Mouse (Mus musculus) intestine, embryonic 14.5 days (tissue): ENCODE results near the gene Rps12. TPM values are rescaled to one million over a fixed set of nuclear protein-coding genes. Genes with fewer than 3 reads are reported as not detected.
"Not testable (repeated sequence)": the region's sequence is repeated elsewhere in the genome, so short reads cannot be mapped to it uniquely, and the experiment has no call there.

Experiments
- ATAC-seq: fragments of 200-750 bp; cut with Nextera tagmentation; replicated peaks from 2 replicates; pipeline ENCODE4 v1.8.0; 2017; ENCODE audit warnings: low read depth, moderate number of reproducible peaks, moderate TSS enrichment, moderate library complexity; ENCODE audit not compliant: low FRiP score, low TSS enrichment
- DNase-seq: peaks from one replicate; pipeline ENCODE4 v3.0.0-alpha.2; 2018; ENCODE audit warnings: low spot score
- H3K27ac ChIP-seq: fragments of 300-500 bp; sonication (generic); 2 replicates; pipeline ENCODE4 v1.5.1; 2014; ENCODE audit warnings: low read depth, mild to moderate bottlenecking, control low read depth
- H3K27me3 ChIP-seq: fragments of 300-500 bp; sonication (generic); replicated peaks from 2 replicates; pipeline ENCODE4 v1.6.1; 2014; ENCODE audit warnings: low read length, control low read depth; ENCODE audit not compliant: control insufficient read depth, insufficient read depth
- H3K36me3 ChIP-seq: fragments of 300-500 bp; sonication (generic); 2 replicates; pipeline ENCODE4 v1.6.1; 2014; ENCODE audit warnings: low read length, control low read depth; ENCODE audit not compliant: control insufficient read depth, insufficient read depth
- H3K4me1 ChIP-seq: fragments of 300-500 bp; sonication (generic); replicated peaks from 2 replicates; pipeline ENCODE4 v1.6.1; 2014; ENCODE audit warnings: low read length, control low read depth, mixed read lengths; ENCODE audit not compliant: control insufficient read depth, insufficient read depth
- H3K4me2 ChIP-seq: fragments of 300-500 bp; sonication (generic); 2 replicates; pipeline ENCODE4 v1.6.1; 2014; ENCODE audit warnings: low read length
- H3K4me3 ChIP-seq: fragments of 300-500 bp; sonication (generic); 2 replicates; pipeline ENCODE4 v1.5.1; 2014; ENCODE audit warnings: low read depth, low read length, control low read depth, mixed read lengths
- H3K9ac ChIP-seq: fragments of 300-500 bp; sonication (generic); 2 replicates; pipeline ENCODE4 v1.6.1; 2014; ENCODE audit warnings: mild to moderate bottlenecking, low read length
- H3K9me3 ChIP-seq: fragments of 300-500 bp; sonication (generic); 2 replicates; pipeline ENCODE4 v1.6.1; 2016; ENCODE audit warnings: low read length, control low read depth; ENCODE audit not compliant: control insufficient read depth
- WGBS: fragments of 180-500 bp; shearing (Covaris S2); extraction: QIAGEN DNeasy Blood & Tissue Kit; methylation state at CpG from one replicate; pipeline ENCODE4 v1.1.7; 2014; 5-methylcytosine and 5-hydroxymethylcytosine counted together
- polyA plus RNA-seq: library from polyadenylated mRNA; unstranded; fragments of >200 nt; fragmentation: Nextera tagmentation; extraction: Ambion mirVana; gene quantifications from 2 replicates; pipeline ENCODE4 v1.2.1, GENCODE M21; 2014

The Rps12 gene
- polyA plus RNA-seq, 1 experiment from 2014 or later: 302 TPM

GRCm38 (mm10) chr10:23795871-23796520 is 8.9 kb upstream of the Rps12 start:
- Histone ChIP-seq H3K36me3 (no peaks in the 10 kb centered on the region), H3K9me3 (no peaks in the 10 kb centered on the region), H3K27me3 (no peaks in the 10 kb centered on the region), H3K27ac (no peak overlapping the region), H3K4me2 (peak overlapping the region; percentile 75), H3K4me3 (peak overlapping the region; percentile 70), H3K4me1 (peaks cover 10% of the 10 kb centered on the region; the same call in 1 of the 2 replicates), H3K9ac (0 out of 2 replicates have a peak overlapping the region, but pooled peaks have one; percentile 81)
- WGBS: 66% methylated on average over 9 of the region's 9 CpGs
- no peak for ATAC-seq
- no peak for DNase-seq

- Histone ChIP-seq H3K9me3 (no peaks in the 10 kb centered on the region), H3K27ac (peak overlapping the region; percentile 91), H3K4me1 (peaks cover 18% of the 10 kb centered on the region), H3K4me3 (peak overlapping the region; percentile 90), H3K36me3 (peaks cover 32% of the 10 kb centered on the region), H3K4me2 (peak overlapping the region; percentile 69), H3K27me3 (no peaks in the 10 kb centered on the region), H3K9ac (peak overlapping the region; percentile 86)
- ATAC-seq (no peak), DNase-seq (no peak)
- WGBS: 6% methylated on average over 8 of the region's 8 CpGs
Observed at GRCm38 (mm10) chr10:23788056-23788600, 1.1 kb upstream of the Rps12 start.

- ATAC-seq: peak; percentile 9
- not testable (repeated sequence) for H3K9me3 ChIP-seq, DNase-seq, H3K27me3 ChIP-seq
- peaks cover 32% of the 10 kb centered on the region for H3K36me3 ChIP-seq
- peak overlapping the region; percentile 93 for H3K4me2 ChIP-seq
- peak overlapping the region; percentile 90 for H3K4me3 ChIP-seq
- H3K27ac ChIP-seq: peak overlapping the region; percentile 69
- peaks cover 18% of the 10 kb centered on the region for H3K4me1 ChIP-seq
- H3K9ac ChIP-seq: peak overlapping the region; percentile 97
- under 1% methylated on average over 23 of the region's 23 CpGs for WGBS
Observed at GRCm38 (mm10) chr10:23786631-23787038, 440 bp downstream of the Rps12 start.

- H3K4me2 ChIP-seq: peak overlapping the region; percentile 93
Observed at GRCm38 (mm10) chr10:23786040-23786439, 1.0 kb downstream of the Rps12 start.

GRCm38 (mm10) chr10:23785599-23785998 is 1.5 kb downstream of the Rps12 start:
- ATAC-seq, H3K9me3 ChIP-seq, H3K27me3 ChIP-seq, DNase-seq: not testable (repeated sequence)
- H3K4me1 ChIP-seq: peaks cover 18% of the 10 kb centered on the region
- H3K36me3 ChIP-seq: peaks cover 33% of the 10 kb centered on the region
- H3K9ac ChIP-seq: peak overlapping the region; percentile 97
- H3K4me2 ChIP-seq: peak overlapping the region; percentile 93
- H3K4me3 ChIP-seq: peak overlapping the region; percentile 90
- 0 out of 2 replicates have a peak overlapping the region, but pooled peaks have one; percentile 69 for H3K27ac ChIP-seq
- WGBS: 47% methylated on average over 7 of the region's 7 CpGs

More at GRCm38 (mm10) chr10:23786040-23786439, 1.0 kb downstream of the Rps12 start:
- ATAC-seq: no peak
- peaks cover 32% of the 10 kb centered on the region for H3K36me3 ChIP-seq
- peak overlapping the region; percentile 97 for H3K9ac ChIP-seq
- H3K27me3 ChIP-seq: no peaks in the 10 kb centered on the region
- H3K9me3 ChIP-seq: no peaks in the 10 kb centered on the region
- 1% methylated on average over 4 of the region's 4 CpGs for WGBS
- no peak for DNase-seq
- peaks cover 18% of the 10 kb centered on the region for H3K4me1 ChIP-seq
- H3K4me3 ChIP-seq: peak overlapping the region; percentile 90
- H3K27ac ChIP-seq: peak overlapping the region; percentile 69; the same call in 1 of the 2 replicates

- ATAC-seq: no peak
- Histone ChIP-seq H3K27ac (no peak overlapping the region), H3K4me3 (no peak overlapping the region), H3K9ac (no peak overlapping the region), H3K9me3 (no peaks in the 10 kb centered on the region), H3K4me2 (no peak overlapping the region), H3K4me1 (peaks cover 18% of the 10 kb centered on the region), H3K27me3 (no peaks in the 10 kb centered on the region), H3K36me3 (peaks cover 38% of the 10 kb centered on the region)
- no peak for DNase-seq
- WGBS: 43% methylated on average over 2 of the region's 2 CpGs
Observed at GRCm38 (mm10) chr10:23784121-23784520, 3.0 kb downstream of the Rps12 start.

- no peaks in the 10 kb centered on the region for H3K27me3 ChIP-seq
- H3K4me3 ChIP-seq: no peak overlapping the region
- WGBS: 31% methylated on average over 2 of the region's 2 CpGs
- no peak for DNase-seq
- no peaks in the 10 kb centered on the region for H3K9me3 ChIP-seq
- peaks cover 38% of the 10 kb centered on the region for H3K36me3 ChIP-seq
- ATAC-seq: no peak
- no peak overlapping the region for H3K4me2 ChIP-seq
- H3K4me1 ChIP-seq: peaks cover 15% of the 10 kb centered on the region
- H3K9ac ChIP-seq: no peak overlapping the region
- H3K27ac ChIP-seq: no peak overlapping the region
Observed at GRCm38 (mm10) chr10:23783493-23783884, 3.6 kb downstream of the Rps12 start.

- Histone ChIP-seq H3K4me1 (peaks cover 10% of the 10 kb centered on the region), H3K4me2 (no peak overlapping the region), H3K36me3 (peaks cover 38% of the 10 kb centered on the region), H3K27ac (no peak overlapping the region), H3K27me3 (no peaks in the 10 kb centered on the region), H3K9ac (no peak overlapping the region), H3K9me3 (no peaks in the 10 kb centered on the region), H3K4me3 (no peak overlapping the region)
- 36% methylated on average over 2 of the region's 2 CpGs for WGBS
- ATAC-seq (no peak), DNase-seq (no peak)
Observed at GRCm38 (mm10) chr10:23782855-23783492, 4.1 kb downstream of the Rps12 start.
